Mouse (Mus musculus): ENCODE measurements around the gene Eif2ak1. TPM values are rescaled to one million over a fixed set of nuclear protein-coding genes. Genes with fewer than 3 reads are reported as not detected.
A peak's percentile ranks its signal among the peaks of the same experiment; 100 is the strongest.

Gene Eif2ak1
- polyA plus RNA-seq, 1 experiment from 2014 or later: 38.5 TPM

DNA sequence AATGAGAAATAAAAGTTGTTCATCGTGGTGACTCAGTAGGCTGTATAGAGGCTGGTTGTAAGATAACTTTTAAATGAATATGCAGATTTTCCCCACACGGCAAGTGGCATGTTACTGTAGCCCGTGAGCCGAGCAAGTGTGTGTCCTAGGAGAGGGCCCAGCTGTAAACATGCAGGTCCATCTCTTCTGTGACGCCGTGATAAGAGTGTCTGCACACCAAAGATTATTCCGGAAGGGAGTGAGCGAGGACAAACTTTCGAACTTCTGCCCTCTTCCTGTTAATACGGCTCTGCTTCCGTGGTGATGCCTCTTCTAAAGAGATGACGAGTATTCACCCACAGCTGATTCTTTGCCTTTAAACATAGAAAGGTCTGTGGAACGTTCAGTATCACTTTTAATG is 1.4 kb downstream of the Eif2ak1 start:
- no peaks in the 10 kb centered on the region for H3K9me3 ChIP-seq
- no peaks in the 10 kb centered on the region for H3K36me3 ChIP-seq
- no peak for ATAC-seq (ENCODE audit: insufficient number of reproducible peaks, low FRiP score, low TSS enrichment, low read depth)
- H3K27me3 ChIP-seq: no peaks in the 10 kb centered on the region
- H3K9ac ChIP-seq: no peak overlapping the region
- peaks cover 14% of the 10 kb centered on the region; the same call in 1 of the 2 replicates for H3K4me1 ChIP-seq
- H3K27ac ChIP-seq: no peak overlapping the region
- WGBS: 82% methylated on average over 13 of the region's 13 CpGs
- H3K4me3 ChIP-seq: peak overlapping the region; percentile 90; the same call in 1 of the 2 replicates
- peak overlapping the region; percentile 59; the same call in 1 of the 2 replicates for H3K4me2 ChIP-seq

DNA sequence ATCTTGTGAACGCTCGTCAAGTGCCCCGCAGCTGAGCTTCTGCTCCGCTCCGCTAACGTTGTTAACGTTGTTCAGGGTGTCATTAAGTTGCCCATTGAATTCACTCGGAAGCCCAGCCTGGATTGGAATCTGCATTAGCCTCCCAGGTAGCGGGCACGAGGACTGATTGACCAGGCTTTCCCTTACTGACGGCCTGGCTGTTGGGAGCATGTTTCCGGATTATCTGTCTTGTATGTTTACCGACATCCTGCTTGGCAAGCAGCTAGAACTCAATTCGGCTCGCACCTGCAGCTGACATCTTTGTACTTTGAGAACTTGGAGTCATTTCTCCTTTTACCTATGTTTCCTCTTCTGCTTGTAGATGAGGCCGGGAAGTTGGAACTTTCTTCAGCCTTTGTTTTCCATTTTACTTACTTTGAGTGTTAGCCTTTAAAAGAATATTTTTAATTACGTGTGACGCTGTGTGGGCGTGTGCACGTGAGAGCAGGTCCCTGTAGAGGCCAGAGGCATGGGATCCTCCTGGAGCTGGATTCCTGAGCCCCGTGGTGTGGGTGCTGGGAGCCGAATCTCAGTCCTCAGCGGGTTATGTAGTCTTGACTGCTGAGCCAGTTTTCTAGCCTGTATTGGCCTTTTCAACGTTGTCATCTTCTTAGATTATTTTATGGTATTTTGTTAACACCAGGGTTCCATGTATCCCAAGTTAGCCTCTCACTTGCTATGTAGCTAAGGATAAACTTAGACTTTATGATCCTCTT is 2.5 kb downstream of the Eif2ak1 start:
- H3K9me3 ChIP-seq: no peaks in the 10 kb centered on the region
- no peaks in the 10 kb centered on the region for H3K27me3 ChIP-seq
- no peak overlapping the region for H3K27ac ChIP-seq
- ATAC-seq (ENCODE audit: insufficient number of reproducible peaks, low FRiP score, low TSS enrichment, low read depth): no peak
- no peaks in the 10 kb centered on the region for H3K36me3 ChIP-seq
- no peak overlapping the region for H3K4me3 ChIP-seq
- H3K9ac ChIP-seq: no peak overlapping the region
- WGBS: 87% methylated on average over 24 of the region's 24 CpGs
- H3K4me2 ChIP-seq: no peak overlapping the region
- H3K4me1 ChIP-seq: peaks cover 14% of the 10 kb centered on the region; the same call in 1 of the 2 replicates

DNA sequence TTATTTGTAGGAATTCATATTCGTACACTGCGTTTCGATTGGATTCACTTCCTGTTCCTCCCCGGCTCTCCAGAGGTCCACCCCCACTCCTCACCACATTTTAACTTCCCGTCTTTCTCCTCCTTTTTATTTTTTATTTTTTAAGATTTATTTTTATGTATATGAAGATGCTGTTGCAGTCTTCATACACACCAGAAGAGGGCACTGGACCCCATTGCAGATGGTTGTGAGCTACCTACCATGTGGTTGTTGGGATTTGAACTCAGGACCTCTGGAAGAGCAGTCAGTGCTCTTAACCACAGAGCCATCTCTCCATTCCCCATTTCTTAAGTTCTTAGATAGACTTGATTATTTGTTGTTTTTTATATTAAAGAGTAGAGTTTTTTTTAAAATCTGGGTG is 3.2 kb downstream of the Eif2ak1 start:
- Histone ChIP-seq H3K9me3 (no peaks in the 10 kb centered on the region), H3K4me3 (no peak overlapping the region), H3K4me1 (peaks cover 14% of the 10 kb centered on the region; the same call in 1 of the 2 replicates), H3K36me3 (no peaks in the 10 kb centered on the region), H3K9ac (no peak overlapping the region), H3K27ac (no peak overlapping the region), H3K4me2 (no peak overlapping the region), H3K27me3 (no peaks in the 10 kb centered on the region)
- no peak for ATAC-seq (ENCODE audit: insufficient number of reproducible peaks, low FRiP score, low TSS enrichment, low read depth)
- WGBS: 89% methylated on average over 5 of the region's 5 CpGs

DNA sequence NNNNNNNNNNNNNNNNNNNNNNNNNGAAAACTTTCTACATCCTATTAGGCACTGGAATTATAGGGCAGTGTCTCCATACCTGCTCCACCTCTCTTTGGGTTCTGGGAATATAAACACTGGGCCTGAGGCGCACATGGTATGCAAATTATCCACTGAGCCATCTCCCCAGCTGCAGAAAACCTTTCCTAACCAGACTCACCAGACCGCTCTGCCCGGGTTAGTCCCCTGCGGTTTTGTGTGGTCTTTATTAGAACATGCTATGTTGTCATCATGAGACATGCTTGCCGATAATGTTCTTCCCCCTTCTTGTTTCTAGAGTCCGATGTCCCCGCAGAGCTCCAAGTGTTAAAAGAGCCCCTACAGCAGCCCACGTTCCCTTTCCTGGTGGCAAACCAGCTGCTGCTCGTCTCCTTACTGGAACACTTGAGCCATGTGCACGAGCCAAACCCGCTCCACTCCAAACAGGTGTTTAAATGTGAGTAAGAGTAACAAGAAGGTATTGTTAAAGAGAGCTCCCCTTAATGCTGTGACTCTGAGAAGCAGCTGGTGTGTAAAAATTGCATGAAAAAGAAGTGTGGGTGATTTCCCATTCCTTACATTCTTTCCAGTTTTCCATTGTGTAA is 54.1 kb downstream of the Eif2ak1 start:
- Histone ChIP-seq H3K4me2 (no peak overlapping the region), H3K36me3 (peaks cover 36% of the 10 kb centered on the region), H3K9me3 (no peaks in the 10 kb centered on the region), H3K27ac (peak overlapping the region; percentile 63), H3K4me1 (no peaks in the 10 kb centered on the region), H3K27me3 (no peaks in the 10 kb centered on the region), H3K4me3 (no peak overlapping the region), H3K9ac (no peak overlapping the region)
- WGBS: 65% methylated on average over 11 of the region's 11 CpGs
- no peak for ATAC-seq (ENCODE audit: insufficient number of reproducible peaks, low FRiP score, low TSS enrichment, low read depth)

DNA sequence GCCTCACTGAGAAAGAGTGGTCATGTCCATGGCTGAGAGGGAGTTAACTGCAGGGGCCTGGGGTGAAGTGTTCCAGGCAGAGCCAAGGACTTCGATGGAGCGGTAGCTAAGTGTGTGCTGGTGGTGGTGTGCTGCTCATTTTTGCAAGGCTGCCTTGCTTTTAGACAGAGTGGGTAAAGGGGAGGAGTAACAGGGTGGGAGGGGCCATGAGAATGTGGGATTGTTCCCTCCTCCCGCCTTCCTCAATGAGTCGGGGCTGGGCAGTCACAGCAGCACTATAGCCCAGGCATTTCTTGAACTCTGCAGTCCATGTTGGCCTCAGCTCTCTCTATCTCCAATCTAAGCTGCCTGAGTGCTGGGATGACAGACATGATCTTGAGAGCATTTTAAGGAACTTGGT is 57.0 kb downstream of the Eif2ak1 start:
- no peak for ATAC-seq (ENCODE audit: insufficient number of reproducible peaks, low FRiP score, low TSS enrichment, low read depth)
- no peaks in the 10 kb centered on the region for H3K9me3 ChIP-seq
- no peak overlapping the region for H3K9ac ChIP-seq
- no peaks in the 10 kb centered on the region for H3K4me1 ChIP-seq
- H3K4me2 ChIP-seq: no peak overlapping the region
- H3K27me3 ChIP-seq: no peaks in the 10 kb centered on the region
- 60% methylated on average over 4 of the region's 4 CpGs for WGBS
- no peak overlapping the region for H3K27ac ChIP-seq
- H3K36me3 ChIP-seq: peaks cover 60% of the 10 kb centered on the region
- H3K4me3 ChIP-seq: no peak overlapping the region

DNA sequence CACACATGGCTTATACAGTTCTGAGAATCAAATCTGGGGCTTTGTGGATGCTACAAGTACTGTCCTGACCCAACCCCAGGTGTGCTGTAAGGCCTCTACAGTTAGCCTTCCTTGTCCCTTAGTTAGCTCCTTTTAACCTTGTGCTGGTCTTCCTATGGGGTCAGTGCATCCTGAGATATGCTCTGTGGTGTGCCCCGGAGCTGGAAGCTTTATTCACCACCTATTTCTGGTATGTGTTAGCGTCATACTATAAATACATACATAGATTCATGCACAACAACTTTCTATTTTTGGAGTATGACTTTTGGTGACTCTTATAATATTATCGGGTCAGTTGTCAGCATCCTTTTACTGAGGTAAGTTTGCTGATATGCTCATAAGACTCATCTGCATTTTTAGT is 67.7 kb downstream of the Eif2ak1 start:
- H3K9me3 ChIP-seq: 0 out of 2 replicates have a peak, but pooled peaks cover 6% of the 10 kb centered on the region
- 89% methylated on average over 3 of the region's 3 CpGs for WGBS
- ATAC-seq (ENCODE audit: insufficient number of reproducible peaks, low FRiP score, low TSS enrichment, low read depth): no peak
- H3K4me1 ChIP-seq: no peaks in the 10 kb centered on the region
- no peak overlapping the region for H3K4me3 ChIP-seq
- no peak overlapping the region for H3K9ac ChIP-seq
- peak overlapping the region; percentile 13; the same call in 1 of the 2 replicates for H3K27ac ChIP-seq
- H3K27me3 ChIP-seq: no peaks in the 10 kb centered on the region
- H3K4me2 ChIP-seq: no peak overlapping the region
- H3K36me3 ChIP-seq: peaks cover 89% of the 10 kb centered on the region

DNA sequence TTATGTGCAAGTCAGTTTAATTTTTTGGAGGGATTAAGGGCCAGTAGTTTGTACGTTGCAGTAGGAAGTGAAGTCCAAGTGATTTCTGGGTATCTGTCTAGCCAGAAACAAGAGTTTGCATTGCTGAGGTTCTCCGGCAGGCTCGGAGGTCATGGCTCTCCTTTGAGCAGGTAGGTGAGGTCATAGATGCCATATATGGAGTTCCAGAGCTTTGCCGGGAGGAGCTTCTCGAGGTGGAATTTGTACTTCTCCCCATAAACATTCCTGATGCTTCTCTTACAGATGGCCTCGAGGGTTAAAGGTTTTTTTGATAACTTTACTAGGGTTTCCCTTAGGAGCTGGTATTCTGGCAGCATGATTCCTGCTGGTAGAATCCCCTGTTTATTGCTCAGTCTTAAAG is 73.2 kb downstream of the Eif2ak1 start:
- ATAC-seq (ENCODE audit: insufficient number of reproducible peaks, low FRiP score, low TSS enrichment, low read depth): no peak
- H3K36me3 ChIP-seq: peaks cover 59% of the 10 kb centered on the region
- 47% methylated on average over 6 of the region's 6 CpGs for WGBS
- H3K4me1 ChIP-seq: no peaks in the 10 kb centered on the region
- H3K9ac ChIP-seq: no peak overlapping the region
- H3K9me3 ChIP-seq: 0 out of 2 replicates have a peak, but pooled peaks cover 5% of the 10 kb centered on the region
- H3K4me2 ChIP-seq: no peak overlapping the region
- no peaks in the 10 kb centered on the region for H3K27me3 ChIP-seq
- no peak overlapping the region for H3K4me3 ChIP-seq
- no peak overlapping the region for H3K27ac ChIP-seq

DNA sequence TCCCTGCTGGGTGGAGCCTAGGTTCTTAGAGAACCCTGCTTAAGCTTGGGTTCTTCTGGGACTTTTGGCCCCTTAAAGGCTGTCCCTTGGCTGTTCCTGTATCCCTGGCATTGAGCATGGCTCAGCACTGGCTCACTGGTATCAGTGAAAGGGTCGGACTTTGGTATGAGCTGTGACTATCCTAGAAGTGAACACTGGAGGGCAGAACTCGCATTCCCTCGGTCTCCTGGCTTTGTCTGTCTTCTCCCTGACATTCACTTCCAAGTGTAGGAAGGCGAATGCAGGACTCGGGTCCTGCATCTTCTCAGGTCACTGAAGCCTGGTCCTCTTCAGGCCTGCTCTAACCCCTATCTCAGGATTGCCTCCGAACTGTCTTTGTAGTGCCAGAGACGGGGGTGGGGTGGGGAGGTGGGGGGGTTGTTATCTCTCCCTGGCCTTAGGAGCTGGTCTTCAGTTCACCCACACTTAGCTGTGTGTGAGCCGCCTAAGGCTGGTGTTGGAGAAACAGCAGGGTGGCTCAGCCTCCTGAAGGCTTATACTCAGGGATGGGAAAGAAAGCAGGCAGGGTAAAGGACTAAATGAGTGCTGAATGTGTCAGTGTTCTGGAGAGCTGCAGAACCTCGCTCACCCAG is 74.8 kb downstream of the Eif2ak1 start:
- no peak for ATAC-seq (ENCODE audit: insufficient number of reproducible peaks, low FRiP score, low TSS enrichment, low read depth)
- H3K36me3 ChIP-seq: peaks cover 53% of the 10 kb centered on the region
- H3K4me2 ChIP-seq: no peak overlapping the region
- H3K27ac ChIP-seq: no peak overlapping the region
- no peaks in the 10 kb centered on the region for H3K4me1 ChIP-seq
- WGBS: 76% methylated on average over 9 of the region's 9 CpGs
- no peaks in the 10 kb centered on the region for H3K9me3 ChIP-seq
- H3K27me3 ChIP-seq: no peaks in the 10 kb centered on the region
- no peak overlapping the region for H3K9ac ChIP-seq
- no peak overlapping the region for H3K4me3 ChIP-seq

DNA sequence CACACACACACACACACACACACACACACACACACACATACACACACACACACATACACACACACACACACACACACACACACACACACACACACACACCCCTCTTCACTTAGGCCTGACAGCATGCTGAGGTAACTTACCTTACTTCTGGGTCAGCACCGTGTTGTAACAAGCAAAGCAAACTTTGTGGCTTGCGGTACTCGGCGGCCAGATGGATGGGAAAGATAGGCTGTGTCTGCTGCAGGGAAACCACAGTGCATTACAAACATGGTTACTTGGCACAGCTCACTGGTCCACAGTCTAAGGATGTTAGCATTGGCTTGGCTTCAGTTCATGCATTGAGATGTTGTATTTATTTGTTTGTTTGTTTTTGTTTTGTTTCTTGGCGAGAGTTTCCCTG is 75.8 kb downstream of the Eif2ak1 start:
- H3K9me3 ChIP-seq: no peaks in the 10 kb centered on the region
- no peaks in the 10 kb centered on the region for H3K27me3 ChIP-seq
- H3K4me3 ChIP-seq: no peak overlapping the region
- no peaks in the 10 kb centered on the region for H3K4me1 ChIP-seq
- ATAC-seq (ENCODE audit: insufficient number of reproducible peaks, low FRiP score, low TSS enrichment, low read depth): no peak
- H3K9ac ChIP-seq: no peak overlapping the region
- H3K4me2 ChIP-seq: no peak overlapping the region
- peaks cover 53% of the 10 kb centered on the region for H3K36me3 ChIP-seq
- WGBS: 65% methylated on average over 5 of the region's 5 CpGs
- H3K27ac ChIP-seq: no peak overlapping the region

DNA sequence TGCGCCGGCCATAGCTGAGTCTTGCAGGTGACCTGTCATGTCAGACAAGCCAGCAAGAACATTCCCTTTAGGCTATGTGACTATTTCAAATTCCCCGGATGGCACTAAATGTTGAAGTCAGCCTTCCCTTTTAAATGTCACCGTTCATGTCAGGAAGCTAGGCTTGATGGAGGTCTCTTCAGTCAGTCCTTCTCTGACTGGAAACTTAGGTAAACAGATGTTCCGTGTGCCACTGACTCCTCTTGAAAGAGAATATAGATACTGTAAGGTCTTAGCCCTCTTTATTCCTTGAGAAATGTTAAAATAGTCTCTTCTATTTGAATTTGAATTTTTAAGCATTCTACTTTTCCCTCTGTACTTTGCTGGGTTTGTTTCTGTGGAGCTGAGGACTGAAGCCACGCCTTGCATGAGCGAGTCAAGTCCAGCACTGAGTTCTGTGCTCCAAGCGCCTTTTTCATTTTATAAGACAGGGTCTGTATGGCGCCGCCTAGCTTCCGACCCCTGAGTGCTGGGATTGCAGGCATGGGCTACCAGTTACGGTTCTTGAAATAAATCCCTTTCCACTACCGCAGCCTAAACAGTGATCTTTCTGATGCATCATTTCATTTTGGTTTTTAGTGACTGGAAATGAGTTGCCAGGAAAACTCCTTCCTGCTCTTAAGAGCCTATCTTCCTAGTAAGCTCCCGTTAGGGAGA is 80.2 kb downstream of the Eif2ak1 start, which contains the start of gene Ankrd61:
TSS of gene Ankrd61 (minus strand) at position 51 of the 696 bp plus-strand sequence.
- Histone ChIP-seq H3K4me3 (no peak within 1 kb of the TSS), H3K9me3 (no peaks in the 10 kb centered on the region), H3K4me1 (no peaks in the 10 kb centered on the region), H3K9ac (no peak within 1 kb of the TSS), H3K27me3 (no peaks in the 10 kb centered on the region), H3K27ac (no peak within 1 kb of the TSS), H3K36me3 (peaks cover 61% of the 10 kb centered on the region), H3K4me2 (no peak within 1 kb of the TSS)
- ATAC-seq (ENCODE audit: insufficient number of reproducible peaks, low FRiP score, low TSS enrichment, low read depth): no peak
- 88% methylated on average over 14 of the region's 14 CpGs for WGBS

DNA sequence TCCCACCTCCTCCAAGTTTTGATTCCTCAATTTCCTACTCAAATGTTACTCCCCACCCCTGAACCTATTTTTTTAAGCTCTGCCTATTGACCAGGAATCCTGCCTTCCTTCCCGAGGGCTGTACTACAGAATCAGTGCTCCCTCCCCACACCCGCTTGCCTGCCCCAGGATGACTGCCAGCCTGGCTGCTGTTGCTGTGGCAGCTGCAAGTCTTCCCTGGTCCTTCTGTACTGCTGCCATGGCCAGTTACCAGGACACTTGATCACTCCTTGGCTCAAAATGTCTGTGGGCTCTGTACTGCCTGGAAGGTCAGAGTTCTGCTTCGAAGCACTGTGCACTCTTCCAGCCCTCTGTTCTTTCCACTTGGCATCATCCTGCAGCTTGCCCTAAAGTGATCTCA is 84.5 kb downstream of the Eif2ak1 start:
- no peaks in the 10 kb centered on the region for H3K27me3 ChIP-seq
- H3K4me3 ChIP-seq: no peak overlapping the region
- H3K9ac ChIP-seq: no peak overlapping the region
- H3K4me1 ChIP-seq: no peaks in the 10 kb centered on the region
- H3K9me3 ChIP-seq: no peaks in the 10 kb centered on the region
- 90% methylated on average over 3 of the region's 3 CpGs for WGBS
- ATAC-seq (ENCODE audit: insufficient number of reproducible peaks, low FRiP score, low TSS enrichment, low read depth): no peak
- H3K27ac ChIP-seq: no peak overlapping the region
- H3K36me3 ChIP-seq: peaks cover 85% of the 10 kb centered on the region
- H3K4me2 ChIP-seq: no peak overlapping the region

All from limb, embryonic 15.5 days (tissue).